Mouse (Mus musculus): ENCODE measurements around the gene Fap. TPM values are rescaled to one million over a fixed set of nuclear protein-coding genes. Genes with fewer than 3 reads are reported as not detected.

Fap gene
- total RNA-seq, 1 experiment = not detected

DNA sequence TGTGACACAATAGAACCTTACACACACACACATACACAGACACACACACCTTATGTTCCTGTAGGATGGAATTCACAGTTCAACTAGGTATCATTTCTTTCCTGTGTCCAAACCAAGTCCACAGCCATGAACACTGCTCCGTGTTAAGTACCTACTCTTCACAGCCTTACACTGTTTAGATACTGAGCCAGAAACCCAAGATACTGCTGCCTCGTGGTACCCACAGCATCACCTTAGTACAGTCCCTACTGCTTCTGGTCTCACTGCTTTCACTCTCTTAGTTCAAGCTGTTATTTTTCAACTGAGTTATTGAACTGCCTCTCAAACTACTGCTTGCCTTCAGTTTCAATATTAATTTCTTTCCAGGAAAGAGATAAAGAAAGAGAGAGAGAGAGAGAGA, 110.6 kb downstream of the Fap start:
- no peak overlapping the region for H3K27ac ChIP-seq (ENCODE audit: insufficient read depth, low read depth, low read length, poor library complexity, severe bottlenecking)
- no peak overlapping the region for H3K4me3 ChIP-seq (ENCODE audit: insufficient read depth in 1 of 2, low read depth in 1 of 2, low read length in 2 of 2, poor library complexity in 1 of 2, severe bottlenecking in 1 of 2)
- H3K9me3 ChIP-seq (ENCODE audit: control insufficient read depth, insufficient read depth, low read depth, low read length) = no peaks in the 10 kb centered on the region
- DNase-seq (ENCODE audit: low read depth, low spot score) = no peak
- H3K9ac ChIP-seq (ENCODE audit: insufficient read depth, low read depth, low read length, poor library complexity, severe bottlenecking) = no peak overlapping the region
- TF ChIP-seq MAFK (IDR thresholded peaks at IDR 0.05; ENCODE audit: insufficient read depth, low read depth, low read length) = no peak
- no peak for TF ChIP-seq CHD2 (IDR thresholded peaks at IDR 0.05; ENCODE audit: low read depth, low read length)
- TF ChIP-seq ZNF384 (IDR thresholded peaks at IDR 0.05; ENCODE audit: low read depth, low read length) = no peak
- no peak for TF ChIP-seq ZC3H11A (IDR thresholded peaks at IDR 0.05; ENCODE audit: borderline replicate concordance, low read depth, low read length)
- no peak for TF ChIP-seq HCFC1 (IDR thresholded peaks at IDR 0.05; ENCODE audit: borderline replicate concordance, insufficient read depth, low read length)
- in situ Hi-C loops (cut with MboI; ENCODE audit: low sequenced_read_pairs in 2 of 2, unreplicated experiment in 2 of 2) = loop anchor here in 1 of 2 experiments (25.0 kb wide), 1 partner anchor 476 kb away; no protein-coding TSS in a partner anchor
- no peaks in the 10 kb centered on the region for H3K4me1 ChIP-seq (ENCODE audit: control insufficient read depth in 2 of 2, insufficient read depth in 2 of 2, low read length in 2 of 2, poor library complexity in 1 of 2)
- no peaks in the 10 kb centered on the region for H3K36me3 ChIP-seq (ENCODE audit: control insufficient read depth, insufficient read depth, low read length, poor library complexity, severe bottlenecking)

DNA sequence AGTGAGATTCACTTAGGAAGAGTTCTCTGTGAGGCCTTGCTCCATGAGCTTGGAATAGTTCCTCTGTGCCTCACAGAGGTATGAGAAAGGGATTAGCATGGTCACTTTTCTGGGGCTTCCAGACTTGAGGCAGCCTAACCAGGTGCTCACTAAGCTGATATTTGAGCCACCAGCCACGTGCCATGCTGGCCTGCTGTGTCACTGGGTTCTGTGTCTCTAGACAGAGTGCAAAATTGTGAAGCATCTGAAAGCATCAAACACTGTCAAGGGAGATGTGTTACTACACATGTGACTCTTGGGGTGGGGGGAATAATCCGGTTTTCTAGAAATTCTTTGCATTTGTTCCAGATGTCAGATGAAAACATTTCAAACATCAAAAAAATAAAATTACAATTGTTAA, 111.7 kb downstream of the Fap start:
- no peak overlapping the region for H3K27ac ChIP-seq (ENCODE audit: insufficient read depth, low read depth, low read length, poor library complexity, severe bottlenecking)
- H3K4me1 ChIP-seq (ENCODE audit: control insufficient read depth in 2 of 2, insufficient read depth in 2 of 2, low read length in 2 of 2, poor library complexity in 1 of 2) = no peaks in the 10 kb centered on the region
- no peaks in the 10 kb centered on the region for H3K9me3 ChIP-seq (ENCODE audit: control insufficient read depth, insufficient read depth, low read depth, low read length)
- no peaks in the 10 kb centered on the region for H3K36me3 ChIP-seq (ENCODE audit: control insufficient read depth, insufficient read depth, low read length, poor library complexity, severe bottlenecking)
- H3K9ac ChIP-seq (ENCODE audit: insufficient read depth, low read depth, low read length, poor library complexity, severe bottlenecking) = no peak overlapping the region
- in situ Hi-C loops (cut with MboI; ENCODE audit: low sequenced_read_pairs in 2 of 2, unreplicated experiment in 2 of 2) = loop anchor here in 1 of 2 experiments (25.0 kb wide), 1 partner anchor 475 kb away; no protein-coding TSS in a partner anchor
- TF ChIP-seq MAFK (IDR thresholded peaks at IDR 0.05; ENCODE audit: insufficient read depth, low read depth, low read length) = no peak
- TF ChIP-seq HCFC1 (IDR thresholded peaks at IDR 0.05; ENCODE audit: borderline replicate concordance, insufficient read depth, low read length) = no peak
- TF ChIP-seq ZNF384 (IDR thresholded peaks at IDR 0.05; ENCODE audit: low read depth, low read length) = no peak
- no peak for TF ChIP-seq ZC3H11A (IDR thresholded peaks at IDR 0.05; ENCODE audit: borderline replicate concordance, low read depth, low read length)
- no peak for TF ChIP-seq CHD2 (IDR thresholded peaks at IDR 0.05; ENCODE audit: low read depth, low read length)
- H3K4me3 ChIP-seq (ENCODE audit: insufficient read depth in 1 of 2, low read depth in 1 of 2, low read length in 2 of 2, poor library complexity in 1 of 2, severe bottlenecking in 1 of 2) = no peak overlapping the region
- no peak for DNase-seq (ENCODE audit: low read depth, low spot score)

DNA sequence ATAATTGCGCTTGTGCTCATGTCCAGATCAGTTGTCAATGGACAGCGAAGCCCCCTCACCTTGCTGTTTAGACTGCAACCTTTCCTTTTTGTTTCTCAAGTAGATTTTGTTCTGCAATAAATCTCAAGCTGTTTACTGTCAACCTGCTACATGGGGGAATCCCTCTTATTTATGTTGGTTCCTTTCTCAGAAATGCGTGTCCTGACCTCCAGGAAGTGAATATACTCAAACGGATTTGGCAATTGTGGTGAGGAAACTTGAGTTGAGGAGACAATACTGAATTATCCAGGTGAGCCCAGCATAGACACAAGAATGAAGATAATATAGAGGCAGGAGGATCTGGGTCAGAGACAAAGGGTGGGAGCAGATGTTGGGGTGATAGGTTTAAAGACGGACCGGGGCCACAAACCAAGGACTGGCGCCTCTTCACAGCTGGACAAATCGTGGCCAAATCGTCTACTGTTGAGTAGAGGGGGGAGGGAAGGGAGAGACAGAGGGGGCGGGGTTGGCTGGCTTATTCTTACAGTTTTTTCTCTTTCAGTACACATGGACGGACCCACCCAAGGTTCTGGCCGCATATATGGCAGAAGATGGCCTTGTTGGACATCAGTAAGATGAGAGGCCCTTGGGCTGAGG, 112.9 kb downstream of the Fap start:
- in situ Hi-C loops (cut with MboI; ENCODE audit: low sequenced_read_pairs in 2 of 2, unreplicated experiment in 2 of 2) = loop anchor here in 1 of 2 experiments (25.0 kb wide), 1 partner anchor 474 kb away; no protein-coding TSS in a partner anchor
- H3K9me3 ChIP-seq (ENCODE audit: control insufficient read depth, insufficient read depth, low read depth, low read length) = no peaks in the 10 kb centered on the region
- H3K4me1 ChIP-seq (ENCODE audit: control insufficient read depth in 2 of 2, insufficient read depth in 2 of 2, low read length in 2 of 2, poor library complexity in 1 of 2) = no peaks in the 10 kb centered on the region
- H3K4me3 ChIP-seq (ENCODE audit: insufficient read depth in 1 of 2, low read depth in 1 of 2, low read length in 2 of 2, poor library complexity in 1 of 2, severe bottlenecking in 1 of 2) = no peak overlapping the region
- DNase-seq (ENCODE audit: low read depth, low spot score) = no peak
- H3K36me3 ChIP-seq (ENCODE audit: control insufficient read depth, insufficient read depth, low read length, poor library complexity, severe bottlenecking) = no peaks in the 10 kb centered on the region
- no peak overlapping the region for H3K27ac ChIP-seq (ENCODE audit: insufficient read depth, low read depth, low read length, poor library complexity, severe bottlenecking)
- TF ChIP-seq ZNF384 (IDR thresholded peaks at IDR 0.05; ENCODE audit: low read depth, low read length) = no peak
- no peak overlapping the region for H3K9ac ChIP-seq (ENCODE audit: insufficient read depth, low read depth, low read length, poor library complexity, severe bottlenecking)

DNA sequence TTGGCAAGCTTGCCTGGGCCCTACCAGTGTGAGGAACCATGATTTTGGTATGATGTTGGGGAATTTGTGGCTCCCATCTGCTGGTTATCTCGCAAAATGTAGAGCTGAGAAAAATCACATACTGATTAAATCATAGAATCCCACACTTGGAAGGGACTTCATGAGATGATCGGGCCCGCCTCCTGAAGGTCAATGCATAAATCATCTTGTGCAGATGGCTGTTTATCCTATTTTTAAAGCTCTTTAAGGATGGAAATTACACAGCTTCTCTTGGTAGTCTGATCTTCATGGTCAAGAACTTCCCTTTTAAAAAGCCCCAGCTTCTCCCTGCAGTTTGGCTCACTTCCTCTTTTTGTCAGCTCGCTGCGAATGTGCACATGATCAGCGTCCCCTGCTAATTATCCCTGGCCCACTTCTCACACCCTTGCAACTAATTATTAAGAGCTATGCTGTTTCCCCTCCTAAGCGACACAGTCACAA, 113.6 kb downstream of the Fap start:
- DNase-seq (ENCODE audit: low read depth, low spot score) = no peak
- TF ChIP-seq ZNF384 (IDR thresholded peaks at IDR 0.05; ENCODE audit: low read depth, low read length) (no peak), HCFC1 (IDR thresholded peaks at IDR 0.05; ENCODE audit: borderline replicate concordance, insufficient read depth, low read length) (no peak), ZC3H11A (IDR thresholded peaks at IDR 0.05; ENCODE audit: borderline replicate concordance, low read depth, low read length) (no peak), CHD2 (IDR thresholded peaks at IDR 0.05; ENCODE audit: low read depth, low read length) (no peak)
- H3K4me1 ChIP-seq (ENCODE audit: control insufficient read depth in 2 of 2, insufficient read depth in 2 of 2, low read length in 2 of 2, poor library complexity in 1 of 2) = no peaks in the 10 kb centered on the region
- no peak overlapping the region for H3K9ac ChIP-seq (ENCODE audit: insufficient read depth, low read depth, low read length, poor library complexity, severe bottlenecking)
- no peaks in the 10 kb centered on the region for H3K9me3 ChIP-seq (ENCODE audit: control insufficient read depth, insufficient read depth, low read depth, low read length)
- in situ Hi-C loops (cut with MboI; ENCODE audit: low sequenced_read_pairs in 2 of 2, unreplicated experiment in 2 of 2) = loop anchor here in 1 of 2 experiments (25.0 kb wide), 1 partner anchor 473 kb away; no protein-coding TSS in a partner anchor
- no peak overlapping the region for H3K27ac ChIP-seq (ENCODE audit: insufficient read depth, low read depth, low read length, poor library complexity, severe bottlenecking)
- no peaks in the 10 kb centered on the region for H3K36me3 ChIP-seq (ENCODE audit: control insufficient read depth, insufficient read depth, low read length, poor library complexity, severe bottlenecking)
- no peak overlapping the region for H3K4me3 ChIP-seq (ENCODE audit: insufficient read depth in 1 of 2, low read depth in 1 of 2, low read length in 2 of 2, poor library complexity in 1 of 2, severe bottlenecking in 1 of 2)
